Mouse (Mus musculus) brain, embryonic 14.5 days (tissue): ENCODE measurements around the gene Slc35e2. TPM values are rescaled to one million over a fixed set of nuclear protein-coding genes. Genes with fewer than 3 reads are reported as not detected.
"Not testable (repeated sequence)": the region's sequence is repeated elsewhere in the genome, so short reads cannot be mapped to it uniquely, and the experiment has no call there.

ENCODE experiments used
- DNase-seq: peaks from one replicate; pipeline ENCODE4 v3.0.0-alpha.2; 2011; ENCODE audit warnings: low read depth
- CTCF ChIP-seq: fragments of 200-500 bp; IDR thresholded peaks from 2 replicates; pipeline ENCODE4 v1.5.1; 2012; ENCODE audit warnings: inconsistent platforms, mild to moderate bottlenecking, moderate library complexity, borderline replicate concordance; ENCODE audit not compliant: insufficient read depth, insufficient read length; ENCODE audit errors: extremely low read depth
- POLR2A ChIP-seq: fragments of 200-500 bp; IDR thresholded peaks from 2 replicates; pipeline ENCODE4 v1.6.1; 2012; ENCODE audit warnings: mild to moderate bottlenecking, inconsistent platforms, borderline replicate concordance; ENCODE audit not compliant: poor library complexity, insufficient read depth, insufficient read length, severe bottlenecking; ENCODE audit errors: extremely low read depth
- polyA plus RNA-seq: library from polyadenylated mRNA; depleted of rRNA; stranded (reverse); fragments of >200 nt; gene quantifications from 2 replicates; pipeline ENCODE4 v1.2.3, GENCODE M21; 2012

The Slc35e2 gene
- polyA plus RNA-seq, 1 experiment = 21.8 TPM

GRCm38 (mm10) chr4:155566555-155566954, 34.7 kb upstream of the Slc35e2 start:
- TF ChIP-seq POLR2A (no peak), CTCF (no peak)
- no peak for DNase-seq

- DNase-seq = peak; percentile 57
- TF ChIP-seq POLR2A (no peak), CTCF (peak; percentile 55; the same call in 1 of the 2 replicates)
Observed at GRCm38 (mm10) chr4:155568170-155568569, 33.0 kb upstream of the Slc35e2 start.

DNA sequence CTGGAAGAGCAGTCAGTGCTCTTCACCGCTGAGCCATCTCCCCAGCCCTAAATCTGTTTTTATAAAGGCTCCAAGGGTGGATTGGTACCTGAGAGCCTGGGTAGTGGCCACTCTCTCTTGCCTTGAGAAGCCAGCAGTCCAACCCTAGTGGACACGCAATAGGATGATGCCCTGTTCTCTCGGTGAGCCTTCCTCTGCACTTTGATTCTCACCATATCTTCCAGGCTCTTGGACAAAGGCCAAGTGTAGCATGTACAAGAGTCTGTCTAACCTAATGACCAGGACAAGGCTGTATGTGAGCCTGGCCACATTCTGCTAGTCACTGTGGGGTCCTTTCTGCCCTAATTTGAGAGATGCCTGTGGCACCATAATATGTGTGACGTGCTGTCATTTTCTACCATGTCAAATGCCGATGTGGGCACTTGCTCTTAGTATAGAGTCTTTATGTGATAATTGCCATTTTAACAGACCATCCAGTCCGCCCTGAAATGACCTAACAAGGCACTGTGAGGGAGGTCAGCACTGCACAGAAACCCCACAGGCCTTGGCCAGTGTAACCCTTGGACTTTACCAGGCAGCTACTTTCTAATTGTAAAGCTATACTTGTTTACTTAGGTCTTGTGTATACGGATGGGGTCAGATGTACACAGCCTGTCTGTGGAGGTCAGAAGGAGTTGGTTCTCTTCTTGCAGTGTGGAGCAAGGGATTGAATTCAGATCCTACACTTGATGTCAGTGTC, 32.4 kb upstream of the Slc35e2 start:
- no peak for TF ChIP-seq POLR2A
- TF ChIP-seq CTCF = no peak
- no peak for DNase-seq

- no peak for DNase-seq
- TF ChIP-seq POLR2A = no peak
- TF ChIP-seq CTCF = no peak
Observed at GRCm38 (mm10) chr4:155569818-155570217, 31.4 kb upstream of the Slc35e2 start.

DNA sequence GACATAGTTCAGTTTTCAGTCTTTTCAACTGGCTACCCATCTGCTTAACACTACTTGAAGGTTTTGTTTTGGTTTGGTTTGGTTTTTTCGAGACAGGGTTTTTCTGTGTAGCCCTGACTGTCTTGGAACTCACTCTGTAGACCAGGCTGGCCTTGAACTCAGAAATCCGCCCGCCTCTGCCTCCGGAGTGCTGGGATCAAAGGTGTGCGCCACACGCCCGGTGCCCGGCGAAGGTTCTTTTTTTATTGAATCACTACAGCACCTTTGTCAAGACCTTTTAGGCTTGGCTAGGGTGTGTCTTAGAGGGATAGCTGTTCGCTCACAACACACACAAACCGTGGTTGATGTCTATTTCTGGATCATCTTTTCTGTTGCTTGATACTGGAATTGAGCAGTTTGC, 30.9 kb upstream of the Slc35e2 start:
- not testable (repeated sequence) for DNase-seq

- TF ChIP-seq POLR2A (no peak), CTCF (no peak)
- no peak for DNase-seq
Observed at GRCm38 (mm10) chr4:155571442-155571841, 29.8 kb upstream of the Slc35e2 start.

- TF ChIP-seq POLR2A (no peak), CTCF (no peak)
- no peak for DNase-seq
Observed at GRCm38 (mm10) chr4:155573155-155573554, 28.1 kb upstream of the Slc35e2 start.

DNA sequence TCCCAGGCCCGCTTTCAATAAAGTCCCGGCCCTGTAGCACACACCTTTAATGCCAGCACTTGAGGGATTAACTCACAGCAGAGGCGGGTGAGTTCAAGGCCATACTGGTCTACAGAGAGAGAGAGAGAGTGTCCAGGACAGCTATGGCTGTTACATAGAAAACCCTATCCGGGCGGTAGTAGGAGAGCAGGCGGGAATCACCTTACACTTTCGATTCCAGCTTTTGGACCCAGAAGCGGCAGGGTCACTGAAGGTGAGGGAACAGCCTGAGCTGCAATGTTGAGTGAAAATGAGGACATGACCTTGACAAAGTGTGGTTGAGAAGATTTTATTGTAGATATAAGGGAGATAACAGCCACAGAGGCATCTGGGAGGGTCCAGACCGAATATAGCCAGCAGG, 27.3 kb upstream of the Slc35e2 start:
- no peak for TF ChIP-seq POLR2A
- TF ChIP-seq CTCF = no peak

DNA sequence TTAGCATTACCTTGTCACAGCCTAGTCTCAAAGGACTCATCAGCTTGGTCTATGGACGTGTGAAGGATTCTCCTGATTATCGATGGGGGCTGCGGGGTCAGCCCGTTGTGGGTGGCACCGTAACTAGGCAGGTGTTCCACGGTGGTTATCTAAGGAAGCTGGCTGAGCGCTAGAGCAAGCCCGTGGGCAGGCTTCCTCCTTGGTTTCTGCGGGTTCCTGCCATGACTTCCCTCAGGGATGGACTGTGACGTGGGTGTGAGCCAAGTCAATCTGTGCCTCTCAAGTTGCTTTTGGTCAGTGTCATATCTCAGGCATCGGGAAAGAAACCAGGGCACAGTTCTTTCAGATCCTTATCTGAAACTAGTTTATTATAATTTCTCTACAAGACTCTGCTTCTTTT, 26.3 kb upstream of the Slc35e2 start:
- no peak for DNase-seq
- no peak for TF ChIP-seq CTCF
- TF ChIP-seq POLR2A = no peak

More for the DNA sequence above, 27.3 kb upstream of the Slc35e2 start:
- no peak for DNase-seq

GRCm38 (mm10) chr4:155575521-155575920, 25.7 kb upstream of the Slc35e2 start:
- DNase-seq = no peak
- TF ChIP-seq CTCF (no peak), POLR2A (no peak)

GRCm38 (mm10) chr4:155577132-155577531, 24.1 kb upstream of the Slc35e2 start:
- no peak for DNase-seq
- TF ChIP-seq POLR2A = no peak

GRCm38 (mm10) chr4:155577741-155578140, 23.5 kb upstream of the Slc35e2 start:
- TF ChIP-seq CTCF (no peak), POLR2A (no peak)
- no peak for DNase-seq
